Mouse (Mus musculus) cerebellum, adult 11-12 months (tissue): ENCODE measurements at regions not wholly inside any gene's neighbourhood (a gene's known extent, or its start where the extent isn't known, plus 50 kb on each side); places are given as distances from the start of the nearest gene placed in this dataset.

Source experiments
- DNase-seq: peaks from one replicate; pipeline ENCODE4 v3.0.0; 2022

DNA sequence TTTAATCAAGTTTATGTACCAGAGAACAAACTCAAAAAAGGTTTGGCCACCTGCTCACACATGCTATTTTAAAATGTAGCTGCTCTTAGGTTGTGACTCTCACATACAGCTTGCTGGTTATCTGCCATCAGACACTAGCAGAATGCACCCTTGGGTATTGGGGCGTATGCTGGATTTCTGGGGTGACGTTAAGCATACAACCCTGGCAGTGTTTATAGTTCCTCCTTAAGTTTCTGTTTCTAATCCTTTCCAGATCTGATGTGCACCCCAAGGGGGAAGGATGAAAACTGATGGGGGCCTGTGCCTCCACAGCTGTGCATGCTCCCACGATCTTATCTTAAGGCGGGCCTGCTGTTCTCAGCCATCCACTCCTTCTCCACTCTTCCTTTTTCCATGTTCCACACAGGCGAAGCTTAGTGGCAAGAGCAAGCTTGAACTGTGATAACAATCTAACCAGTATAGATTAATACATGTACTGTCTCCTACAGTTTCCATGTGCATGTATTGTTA is 164.8 kb upstream of the 4930583I09Rik start:
- no peak for DNase-seq

GRCm38 (mm10) chr17:64994483-64994882 is 158.6 kb upstream of the 4930583I09Rik start:
- DNase-seq, result no peak

- no peak for DNase-seq
Measured at GRCm38 (mm10) chr17:64991262-64991661, 155.4 kb upstream of the 4930583I09Rik start.

- DNase-seq, result no peak
Measured at GRCm38 (mm10) chr17:64984276-64985011, 148.6 kb upstream of the 4930583I09Rik start.

GRCm38 (mm10) chr17:64983480-64983879 is 147.6 kb upstream of the 4930583I09Rik start:
- DNase-seq, result no peak

- DNase-seq, result no peak
Measured at GRCm38 (mm10) chr17:64964153-64964552, 128.3 kb upstream of the 4930583I09Rik start.

GRCm38 (mm10) chr17:64961887-64962286 is 126.0 kb upstream of the 4930583I09Rik start:
- no peak for DNase-seq

- DNase-seq, result no peak
Measured at GRCm38 (mm10) chr17:64957495-64957894, 121.6 kb upstream of the 4930583I09Rik start.

- DNase-seq, result no peak
Measured at GRCm38 (mm10) chr17:64956506-64956905, 120.6 kb upstream of the 4930583I09Rik start.

DNA sequence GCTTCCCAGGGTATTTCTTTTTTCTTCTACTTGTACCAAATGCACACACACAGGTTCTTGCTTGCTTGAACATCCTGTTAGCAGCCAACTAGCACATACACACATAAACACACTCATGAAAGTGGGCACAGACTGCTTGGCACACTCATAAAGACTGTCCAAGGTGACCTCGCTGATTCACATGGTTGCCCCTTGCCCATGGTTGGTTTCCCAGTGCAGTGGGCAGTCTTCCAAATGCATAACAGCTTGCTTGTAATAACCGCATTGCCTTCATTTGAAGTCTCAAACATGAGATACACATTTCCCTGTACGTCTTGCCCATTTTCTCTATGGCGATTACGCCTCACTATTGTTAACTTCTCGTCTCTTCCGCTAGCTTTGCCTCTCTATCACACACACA is 117.4 kb upstream of the 4930583I09Rik start:
- no peak for DNase-seq

- DNase-seq, result peak; percentile 20
Measured at GRCm38 (mm10) chr17:64951625-64951940, 115.7 kb upstream of the 4930583I09Rik start.

DNA sequence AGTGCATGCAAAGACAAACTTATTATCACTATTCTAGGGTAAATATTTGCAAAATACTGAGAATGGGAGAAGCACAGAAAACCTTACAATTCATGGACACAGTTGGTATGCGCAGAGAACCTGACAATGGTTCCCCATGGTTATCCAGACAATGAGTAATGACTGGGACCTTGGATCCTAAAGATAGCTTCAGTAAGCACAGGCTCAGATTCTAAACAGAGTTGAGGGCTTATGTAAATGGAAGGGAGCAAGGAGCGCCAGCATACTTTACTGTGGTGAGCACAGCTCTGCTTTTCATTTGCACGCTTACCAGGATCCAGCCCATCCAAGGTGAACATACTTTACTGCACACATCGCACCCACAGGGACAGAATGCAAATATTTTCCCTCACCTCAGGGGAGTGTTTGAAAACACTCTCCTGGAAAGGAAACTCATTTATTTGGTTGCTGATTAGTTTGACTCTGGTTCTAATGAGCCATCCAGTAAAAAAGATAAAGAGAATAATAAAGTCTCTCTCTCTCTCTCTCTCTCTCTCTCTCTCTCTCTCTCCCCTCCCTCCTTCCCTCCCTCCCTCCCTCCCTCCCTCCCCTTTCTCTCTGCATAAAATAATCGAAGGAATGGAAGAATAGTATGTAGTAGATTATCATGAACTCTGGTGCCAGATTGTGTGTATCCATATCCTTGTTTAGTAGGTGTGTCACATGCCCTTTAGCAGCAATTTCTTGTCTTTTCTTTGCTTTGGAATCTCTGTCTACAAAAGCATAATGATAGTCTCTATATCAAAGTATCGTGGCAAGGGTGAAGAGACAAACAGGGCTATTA is 115.1 kb upstream of the 4930583I09Rik start:
- DNase-seq, result peak; percentile 4

GRCm38 (mm10) chr17:64943213-64943612 is 107.3 kb upstream of the 4930583I09Rik start:
- DNase-seq, result no peak

- DNase-seq, result no peak
Measured at GRCm38 (mm10) chr17:64941555-64941954, 105.7 kb upstream of the 4930583I09Rik start.

DNA sequence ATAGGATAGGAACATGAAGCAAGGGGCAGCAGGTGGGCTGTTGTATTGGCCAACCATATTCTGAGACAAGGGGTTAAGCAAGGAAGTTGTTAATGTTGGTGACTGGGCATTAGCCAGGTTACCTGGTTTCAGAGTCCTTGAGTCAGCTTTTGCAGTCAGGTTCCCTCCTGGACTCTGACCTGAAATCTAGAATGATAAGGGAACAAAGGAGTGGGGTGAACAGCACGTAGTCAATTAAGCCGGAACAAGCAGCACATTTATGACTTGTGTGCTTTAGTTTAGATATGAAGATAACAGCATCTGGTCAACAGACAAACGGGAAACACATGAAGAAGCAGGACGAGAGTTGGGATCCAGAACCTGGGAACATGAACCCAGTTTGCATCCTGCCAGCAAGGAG is 99.8 kb upstream of the 4930583I09Rik start:
- DNase-seq, result no peak

DNA sequence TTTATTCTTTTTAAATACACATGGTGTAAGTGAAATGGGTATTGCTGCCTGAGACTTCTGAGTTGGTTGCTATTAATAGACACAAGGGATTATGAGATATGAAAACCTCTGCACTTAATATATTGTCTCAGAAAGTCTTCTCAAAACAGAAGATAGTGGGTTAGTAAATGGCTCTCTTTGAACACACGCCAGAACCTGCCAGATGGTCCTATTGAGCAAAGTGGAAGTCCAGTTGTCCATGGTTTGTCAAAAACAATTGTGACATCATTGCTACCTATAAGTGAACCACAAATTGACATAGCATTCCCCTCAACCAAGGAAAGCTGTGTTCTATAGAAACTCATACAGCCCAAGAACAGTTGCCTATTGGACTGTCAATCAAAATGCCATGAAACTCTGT is 98.5 kb upstream of the 4930583I09Rik start:
- no peak for DNase-seq

DNA sequence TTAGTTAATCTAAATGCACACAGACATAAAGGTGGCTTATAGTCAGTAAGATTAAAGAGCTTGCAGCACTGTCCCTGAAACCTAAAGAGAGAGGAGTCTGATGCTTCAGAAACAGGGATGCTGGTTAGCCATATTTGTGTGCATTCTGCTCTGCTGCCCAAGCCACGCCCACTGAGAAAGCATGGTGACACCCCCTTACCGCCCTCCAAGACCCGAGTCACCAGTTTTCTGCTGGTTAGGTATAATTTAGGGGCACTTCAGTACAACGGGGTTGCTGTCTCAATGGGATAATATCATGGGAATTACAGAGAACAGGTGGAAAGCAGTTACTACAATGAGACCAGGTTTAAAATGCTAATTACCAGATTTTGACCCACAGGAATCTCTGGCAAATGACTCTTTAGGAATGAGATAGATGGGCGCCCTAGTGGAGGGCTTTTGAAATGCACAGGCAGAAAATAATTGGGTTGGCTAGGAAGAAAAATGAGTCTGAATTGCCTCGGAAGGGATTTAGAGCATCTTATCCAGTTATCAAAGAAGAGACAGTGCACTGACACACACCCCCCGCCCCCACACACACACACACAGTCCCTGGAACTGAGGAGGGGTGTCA is 95.1 kb upstream of the 4930583I09Rik start:
- DNase-seq, result no peak

- DNase-seq, result no peak
Measured at GRCm38 (mm10) chr17:64923762-64924161, 87.9 kb upstream of the 4930583I09Rik start.

DNA sequence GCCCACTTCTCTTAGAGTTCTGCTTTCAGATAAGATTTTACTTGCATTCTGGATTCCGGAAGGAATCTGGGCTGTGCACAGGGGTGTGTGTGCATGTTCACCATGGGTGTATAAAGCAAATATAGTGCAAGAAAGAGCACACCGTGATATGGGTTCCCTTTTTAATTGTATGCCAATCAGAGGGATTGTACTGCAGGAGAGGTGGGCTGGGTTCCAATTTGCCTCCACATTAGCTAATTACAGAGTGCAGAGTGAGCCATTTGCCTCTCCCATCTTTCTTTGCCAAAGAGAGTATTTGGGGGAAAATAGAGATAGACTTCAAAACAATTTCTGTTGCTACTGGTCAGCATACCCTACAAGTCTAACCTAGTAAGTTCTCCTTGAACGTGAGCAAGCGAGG is 86.4 kb upstream of the 4930583I09Rik start:
- no peak for DNase-seq

DNA sequence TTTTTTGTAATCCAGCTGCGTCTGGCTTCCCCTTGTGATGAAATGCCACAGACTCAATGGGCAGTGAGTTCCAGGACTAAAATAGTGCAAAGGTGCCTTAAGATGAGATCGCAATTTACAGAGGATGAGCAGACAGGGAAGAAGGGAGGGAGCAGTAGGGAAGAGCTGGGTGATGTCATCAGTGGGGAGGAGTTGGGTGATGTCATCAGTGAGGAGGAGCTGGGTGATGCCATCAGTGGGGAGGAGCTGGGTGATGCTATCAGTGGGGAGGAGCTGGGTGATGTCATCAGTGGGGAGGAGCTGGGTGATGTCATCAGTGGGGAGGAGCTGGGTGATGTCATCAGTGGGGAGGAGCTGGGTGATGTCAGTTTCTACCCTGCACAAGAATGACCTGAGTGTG is 84.4 kb upstream of the 4930583I09Rik start:
- no peak for DNase-seq

GRCm38 (mm10) chr17:64917830-64918229 is 82.0 kb upstream of the 4930583I09Rik start:
- DNase-seq, result no peak

- no peak for DNase-seq
Measured at GRCm38 (mm10) chr17:64916657-64917056, 80.8 kb upstream of the 4930583I09Rik start.

- no peak for DNase-seq
Measured at GRCm38 (mm10) chr17:64915708-64916107, 79.8 kb upstream of the 4930583I09Rik start.

- DNase-seq, result no peak
Measured at GRCm38 (mm10) chr17:64915025-64915424, 79.2 kb upstream of the 4930583I09Rik start.
